Mouse (Mus musculus): ENCODE measurements at regions not wholly inside any gene's neighbourhood (a gene's known extent, or its start where the extent isn't known, plus 50 kb on each side); places are given as distances from the start of the nearest gene placed in this dataset.
"Not testable (repeated sequence)": the region's sequence is repeated elsewhere in the genome, so short reads cannot be mapped to it uniquely, and the experiment has no call there.

DNA sequence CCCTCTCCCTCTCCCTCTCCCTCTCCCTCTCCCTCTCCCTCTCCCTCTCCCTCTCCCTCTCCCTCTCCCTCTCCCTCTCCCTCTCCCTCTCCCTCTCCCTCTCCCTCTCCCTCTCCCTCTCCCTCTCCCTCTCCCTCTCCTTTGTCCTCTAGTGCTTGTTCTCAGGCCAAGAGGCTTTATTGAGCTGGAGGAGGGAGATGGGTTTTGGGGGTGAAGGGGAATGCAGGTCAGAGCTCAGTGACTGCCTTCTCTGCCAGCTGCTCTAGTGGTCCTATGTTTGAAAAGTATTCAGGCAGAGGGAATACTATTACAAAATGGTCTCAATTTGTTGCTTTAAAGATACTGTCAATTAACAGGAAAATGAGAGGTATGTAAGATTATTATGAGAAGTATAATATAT, 251.6 kb upstream of the Ubash3b start:
- H3K36me3 ChIP-seq; H3K27me3 ChIP-seq (ENCODE audit: low read depth, poor library complexity, severe bottlenecking); H3K27ac ChIP-seq; H3K4me3 ChIP-seq; DNase-seq (ENCODE audit: low spot score); H3K9me3 ChIP-seq (replicated peaks): not testable (repeated sequence)
- H3K4me1 ChIP-seq, result peaks cover 28% of the 10 kb centered on the region

GRCm38 (mm10) chr9:41412174-41412757, 250.8 kb upstream of the Ubash3b start:
- Histone ChIP-seq H3K4me3 (no peak overlapping the region), H3K27ac (0 out of 2 replicates have a peak overlapping the region, but pooled peaks have one; percentile 40), H3K9me3 (replicated peaks) (no peaks in the 10 kb centered on the region), H3K36me3 (no peaks in the 10 kb centered on the region), H3K27me3 (ENCODE audit: low read depth, poor library complexity, severe bottlenecking) (no peaks in the 10 kb centered on the region), H3K4me1 (peaks cover 35% of the 10 kb centered on the region)
- 51% methylated on average over 5 of the region's 5 CpGs for WGBS
- DNase-seq (ENCODE audit: low spot score), result peak; percentile 25

DNA sequence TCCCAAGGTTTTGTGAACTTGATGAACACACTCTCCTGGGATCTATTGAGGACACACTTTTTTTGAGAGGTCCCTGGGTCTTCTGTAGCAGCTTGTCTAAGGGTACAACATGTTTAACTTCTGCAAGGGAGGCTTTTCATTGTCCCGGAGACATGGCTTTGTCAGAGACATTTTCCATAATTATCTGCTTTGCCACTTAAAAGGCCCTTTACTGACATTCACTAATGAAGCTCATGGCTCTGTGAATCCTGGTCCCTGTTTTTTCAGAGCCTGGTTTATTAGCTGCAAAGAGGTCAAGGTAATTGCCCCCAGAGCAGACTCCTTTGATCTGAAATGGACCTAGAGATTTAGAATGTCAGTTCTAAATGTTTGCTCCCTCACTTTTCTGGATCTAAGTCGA, 246.8 kb upstream of the Ubash3b start:
- H3K27ac ChIP-seq, result peak overlapping the region; percentile 66; the same call in 1 of the 2 replicates

DNA sequence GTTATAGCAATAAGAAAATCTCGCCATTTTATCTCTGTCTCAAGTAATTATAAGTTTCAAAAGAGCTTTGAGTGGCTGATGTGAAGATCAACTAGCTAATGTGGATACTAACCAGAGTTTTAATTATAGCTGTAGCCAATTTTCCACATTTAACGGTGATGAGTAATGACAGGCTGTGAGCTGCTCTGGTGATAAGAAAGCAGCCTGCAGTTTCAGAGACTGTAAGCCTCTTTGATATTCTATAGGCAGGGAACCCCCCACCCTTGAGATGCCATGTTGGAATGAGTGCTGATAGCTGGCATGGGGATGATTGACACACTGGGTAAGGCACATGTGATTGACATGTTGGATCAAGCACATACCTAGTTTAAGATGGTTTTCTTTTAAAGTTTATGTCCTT, 245.6 kb upstream of the Ubash3b start:
- no peak for DNase-seq (ENCODE audit: low spot score)
- H3K9me3 ChIP-seq (replicated peaks), result no peaks in the 10 kb centered on the region
- peaks cover 22% of the 10 kb centered on the region for H3K4me1 ChIP-seq
- WGBS, result 59% methylated on average over 2 of the region's 2 CpGs
- H3K27me3 ChIP-seq (ENCODE audit: low read depth, poor library complexity, severe bottlenecking), result no peaks in the 10 kb centered on the region
- H3K4me3 ChIP-seq, result no peak overlapping the region
- H3K36me3 ChIP-seq, result peaks cover 12% of the 10 kb centered on the region
- H3K27ac ChIP-seq, result no peak overlapping the region

More for the DNA sequence above, 246.8 kb upstream of the Ubash3b start:
- DNase-seq (ENCODE audit: low spot score), result no peak
- H3K4me1 ChIP-seq, result peaks cover 27% of the 10 kb centered on the region
- WGBS, result 11% methylated on average over 2 of the region's 2 CpGs
- no peaks in the 10 kb centered on the region for H3K9me3 ChIP-seq (replicated peaks)
- no peak overlapping the region for H3K4me3 ChIP-seq
- peaks cover 6% of the 10 kb centered on the region; the same call in 1 of the 2 replicates for H3K36me3 ChIP-seq
- H3K27me3 ChIP-seq (ENCODE audit: low read depth, poor library complexity, severe bottlenecking), result no peaks in the 10 kb centered on the region

GRCm38 (mm10) chr9:41402942-41403341, 241.4 kb upstream of the Ubash3b start:
- Histone ChIP-seq H3K4me1 (peaks cover 9% of the 10 kb centered on the region), H3K36me3 (peaks cover 22% of the 10 kb centered on the region), H3K27ac (no peak overlapping the region), H3K27me3 (ENCODE audit: low read depth, poor library complexity, severe bottlenecking) (no peaks in the 10 kb centered on the region), H3K9me3 (replicated peaks) (no peaks in the 10 kb centered on the region), H3K4me3 (no peak overlapping the region)
- DNase-seq (ENCODE audit: low spot score), result no peak
- 93% methylated on average over 3 of the region's 3 CpGs for WGBS

DNA sequence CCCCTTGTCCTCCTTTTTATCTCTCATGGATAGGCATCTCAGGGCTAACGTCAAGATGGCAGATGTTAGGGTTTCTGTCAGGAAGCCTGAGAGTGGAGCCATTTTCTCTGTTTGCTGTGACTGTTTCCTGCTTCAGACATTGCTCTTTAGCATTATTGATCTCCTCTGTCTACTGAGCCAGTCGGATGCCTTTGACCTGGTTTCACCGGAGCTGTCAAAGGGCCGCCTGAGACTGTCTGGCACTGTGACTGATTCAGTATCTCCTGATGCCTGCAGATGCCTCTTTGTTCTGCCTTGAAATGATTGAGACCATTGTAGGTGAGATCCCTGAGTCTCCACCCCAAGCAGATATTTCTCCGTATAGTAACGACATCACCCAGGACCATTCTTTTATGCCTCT, 239.5 kb upstream of the Ubash3b start:
- Histone ChIP-seq H3K27me3 (ENCODE audit: low read depth, poor library complexity, severe bottlenecking) (no peaks in the 10 kb centered on the region), H3K9me3 (replicated peaks) (no peaks in the 10 kb centered on the region), H3K4me1 (peaks cover 5% of the 10 kb centered on the region), H3K27ac (no peak overlapping the region), H3K4me3 (no peak overlapping the region), H3K36me3 (peaks cover 22% of the 10 kb centered on the region)
- 84% methylated on average over 6 of the region's 6 CpGs for WGBS
- DNase-seq (ENCODE audit: low spot score), result no peak

DNA sequence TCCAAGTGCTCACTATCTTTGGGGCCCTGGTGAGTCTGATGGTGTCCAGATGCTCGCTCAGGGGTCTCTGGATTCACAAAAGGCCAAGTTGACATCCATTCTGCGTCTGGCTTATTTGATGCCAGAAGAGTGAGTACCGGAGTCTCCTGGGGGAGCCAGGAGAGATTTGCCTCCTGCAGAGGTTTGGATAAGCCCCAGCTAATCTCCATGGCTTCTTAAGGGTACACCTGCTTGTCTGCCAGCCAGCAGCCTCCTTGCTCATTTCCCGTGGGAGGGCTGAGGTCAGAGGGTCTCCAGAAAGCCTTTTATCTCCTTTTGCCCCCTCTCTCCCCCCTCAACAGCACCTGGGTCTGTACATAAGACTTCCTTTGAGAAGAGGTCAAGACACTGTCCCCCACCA, 234.0 kb upstream of the Ubash3b start:
- Histone ChIP-seq H3K36me3 (peaks cover 15% of the 10 kb centered on the region), H3K4me1 (peaks cover 23% of the 10 kb centered on the region), H3K9me3 (replicated peaks) (no peaks in the 10 kb centered on the region), H3K27me3 (ENCODE audit: low read depth, poor library complexity, severe bottlenecking) (no peaks in the 10 kb centered on the region), H3K27ac (peak overlapping the region; percentile 65), H3K4me3 (no peak overlapping the region)
- peak; percentile 47 for DNase-seq (ENCODE audit: low spot score)
- 22% methylated on average over 4 of the region's 4 CpGs for WGBS

DNA sequence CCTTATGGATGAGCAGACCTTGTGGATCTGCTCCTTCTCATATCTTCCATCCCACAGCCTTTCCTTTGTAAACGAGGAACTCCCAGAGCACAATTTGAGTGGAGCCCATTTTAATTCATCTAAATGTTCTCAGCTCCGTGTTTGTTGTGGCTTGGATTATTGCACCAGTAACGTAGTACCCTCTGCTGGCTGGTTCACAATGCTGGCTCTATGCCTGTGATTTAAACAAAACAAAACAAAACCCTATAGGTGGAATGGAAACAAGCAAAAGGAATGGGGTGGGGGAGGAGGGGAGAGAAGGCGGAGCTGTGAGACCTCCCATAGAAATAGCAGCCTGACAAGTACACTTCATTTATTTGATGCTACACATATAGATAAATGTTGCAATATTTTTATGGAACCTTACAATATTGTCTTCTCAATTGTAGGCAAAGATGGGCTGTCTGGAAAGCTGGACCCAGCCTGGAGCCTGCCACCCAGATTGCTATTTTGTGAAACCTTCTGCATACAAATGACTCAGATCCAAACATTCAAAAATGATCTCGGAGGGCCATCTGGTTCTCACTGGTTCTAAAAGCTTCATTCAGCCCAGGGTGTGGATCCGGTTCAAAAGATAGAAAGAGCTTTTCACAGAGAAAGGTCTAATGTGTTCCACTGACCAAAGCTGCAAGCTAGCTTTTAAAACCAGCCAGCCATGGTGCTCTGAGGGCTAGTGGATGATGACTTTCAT, 230.3 kb upstream of the Ubash3b start:
- no peaks in the 10 kb centered on the region for H3K9me3 ChIP-seq (replicated peaks)
- 0 out of 2 replicates have a peak overlapping the region, but pooled peaks have one; percentile 42 for H3K27ac ChIP-seq
- H3K27me3 ChIP-seq (ENCODE audit: low read depth, poor library complexity, severe bottlenecking), result no peaks in the 10 kb centered on the region
- H3K4me1 ChIP-seq, result peaks cover 28% of the 10 kb centered on the region
- no peak overlapping the region for H3K4me3 ChIP-seq
- peak; percentile 15 for DNase-seq (ENCODE audit: low spot score)
- H3K36me3 ChIP-seq, result peaks cover 15% of the 10 kb centered on the region
- 68% methylated on average over 6 of the region's 6 CpGs for WGBS

- DNase-seq (ENCODE audit: low spot score), result no peak
- H3K4me3 ChIP-seq, result no peak overlapping the region
- WGBS, result 89% methylated on average over 1 of the region's 1 CpGs
- H3K27ac ChIP-seq, result peak overlapping the region; percentile 90
- no peaks in the 10 kb centered on the region for H3K9me3 ChIP-seq (replicated peaks)
- no peaks in the 10 kb centered on the region for H3K27me3 ChIP-seq (ENCODE audit: low read depth, poor library complexity, severe bottlenecking)
- H3K36me3 ChIP-seq, result no peaks in the 10 kb centered on the region
- peaks cover 51% of the 10 kb centered on the region for H3K4me1 ChIP-seq
Measured at GRCm38 (mm10) chr9:41379283-41379682, 217.8 kb upstream of the Ubash3b start.

- Histone ChIP-seq H3K36me3 (no peaks in the 10 kb centered on the region), H3K4me3 (no peak overlapping the region), H3K27ac (peak overlapping the region; percentile 90), H3K4me1 (peaks cover 53% of the 10 kb centered on the region), H3K9me3 (replicated peaks) (no peaks in the 10 kb centered on the region), H3K27me3 (ENCODE audit: low read depth, poor library complexity, severe bottlenecking) (no peaks in the 10 kb centered on the region)
- WGBS, result 71% methylated on average over 10 of the region's 10 CpGs
- DNase-seq (ENCODE audit: low spot score), result no peak
Measured at GRCm38 (mm10) chr9:41378627-41379231, 217.2 kb upstream of the Ubash3b start.

GRCm38 (mm10) chr9:41377701-41378626, 216.5 kb upstream of the Ubash3b start:
- peak overlapping the region; percentile 90 for H3K27ac ChIP-seq
- no peak overlapping the region; the same call in 1 of the 2 replicates for H3K4me3 ChIP-seq
- H3K27me3 ChIP-seq (ENCODE audit: low read depth, poor library complexity, severe bottlenecking), result no peaks in the 10 kb centered on the region
- peaks cover 53% of the 10 kb centered on the region for H3K4me1 ChIP-seq
- WGBS, result 77% methylated on average over 18 of the region's 18 CpGs
- no peaks in the 10 kb centered on the region for H3K9me3 ChIP-seq (replicated peaks)
- DNase-seq (ENCODE audit: low spot score), result no peak
- H3K36me3 ChIP-seq, result no peaks in the 10 kb centered on the region

GRCm38 (mm10) chr9:41376948-41377700, 215.6 kb upstream of the Ubash3b start:
- Histone ChIP-seq H3K27ac (peak overlapping the region; percentile 90), H3K4me3 (peak overlapping the region; percentile 45), H3K4me1 (peaks cover 53% of the 10 kb centered on the region), H3K36me3 (no peaks in the 10 kb centered on the region), H3K9me3 (replicated peaks) (no peaks in the 10 kb centered on the region), H3K27me3 (ENCODE audit: low read depth, poor library complexity, severe bottlenecking) (no peaks in the 10 kb centered on the region)
- no peak for DNase-seq (ENCODE audit: low spot score)
- 68% methylated on average over 8 of the region's 8 CpGs for WGBS
